ENCODE assay signal across 10 mouse cellular contexts in genomic region chr17:26381613-26382012, GRCm38 (mm10). TPM values are rescaled to one million over a fixed set of nuclear protein-coding genes. Genes with fewer than 3 reads are reported as not detected.
DNase-seq lines count a peak whose midpoint lies in the region; ATAC-seq and TF ChIP-seq lines count a peak whose summit lies in the region.
"Had no signal": no experiment of that assay in that cellular context is flagged by ENCODE, and none has a peak within 500 bp of the region (broad histone marks: within the 10 kb centered on the region; RNA-seq: fewer than 3 reads in every experiment).

No protein-coding gene starts in this region.

- H3K36me3 ChIP-seq in lung, embryonic 14.5 days (ENCODE audit: insufficient read depth), result no peaks in the 10 kb centered on the region
- no peaks in the 10 kb centered on the region for H3K36me3 ChIP-seq in hindbrain, embryonic 15.5 days
- H3K36me3 ChIP-seq in stomach, embryonic 16.5 days (ENCODE audit: control insufficient read depth, insufficient read depth, low read length), result no peaks in the 10 kb centered on the region

- no peaks in the 10 kb centered on the region for H3K27me3 ChIP-seq in lung, embryonic 14.5 days (ENCODE audit: insufficient read depth, low read length)
- H3K27me3 ChIP-seq in hindbrain, embryonic 15.5 days, result no peaks in the 10 kb centered on the region
- H3K27me3 ChIP-seq in stomach, embryonic 16.5 days (ENCODE audit: control insufficient read depth, insufficient read depth, low read length), result no peaks in the 10 kb centered on the region

- TF ChIP-seq CTCF in lung, embryonic 14.5 days (IDR thresholded peaks at IDR 0.05; ENCODE audit: low read depth), result no peak

- H3K9ac ChIP-seq in lung, embryonic 14.5 days, result no peak overlapping the region
- H3K9ac ChIP-seq in hindbrain, embryonic 15.5 days, result no peak overlapping the region
- H3K9ac ChIP-seq in stomach, embryonic 16.5 days (ENCODE audit: low read length), result no peak overlapping the region

- peak; percentile 21; the same call in 1 of the 2 replicates for ATAC-seq in frontal cortex, adult (ENCODE audit: low TSS enrichment)
- ATAC-seq in lung, embryonic 14.5 days (ENCODE audit: insufficient read depth), result no peak
- ATAC-seq in hindbrain, embryonic 15.5 days (ENCODE audit: low FRiP score, low read depth), result peak; percentile 7
- ATAC-seq in stomach, embryonic 16.5 days (ENCODE audit: insufficient read depth, low FRiP score), result no peak; the same call in 1 of the 2 replicates

- H3K4me3 ChIP-seq in lung, embryonic 14.5 days (ENCODE audit: low read depth, low read length), result no peak overlapping the region
- H3K4me3 ChIP-seq in hindbrain, embryonic 15.5 days, result no peak overlapping the region
- H3K4me3 ChIP-seq in stomach, embryonic 16.5 days (replicated peaks; ENCODE audit: low read length), result no peak overlapping the region
- H3K4me3 ChIP-seq: myocyte had no signal

- H3K27ac ChIP-seq in lung, embryonic 14.5 days (ENCODE audit: low read depth), result 0 out of 2 replicates have a peak overlapping the region, but pooled peaks have one; percentile 30
- H3K27ac ChIP-seq in hindbrain, embryonic 15.5 days (replicated peaks), result peak overlapping the region; percentile 78
- H3K27ac ChIP-seq in stomach, embryonic 16.5 days (ENCODE audit: low read length), result peak overlapping the region; percentile 86

- H3K9me3 ChIP-seq in lung, embryonic 14.5 days (ENCODE audit: low read depth, low read length), result no peaks in the 10 kb centered on the region
- no peaks in the 10 kb centered on the region for H3K9me3 ChIP-seq in hindbrain, embryonic 15.5 days
- H3K9me3 ChIP-seq in stomach, embryonic 16.5 days (replicated peaks; ENCODE audit: control insufficient read depth, low read length), result no peaks in the 10 kb centered on the region

- H3K4me2 ChIP-seq in lung, embryonic 14.5 days, result no peak overlapping the region
- no peak overlapping the region for H3K4me2 ChIP-seq in hindbrain, embryonic 15.5 days
- H3K4me2 ChIP-seq in stomach, embryonic 16.5 days (ENCODE audit: low read depth, low read length), result no peak overlapping the region

- 37% methylated on average over 5 of the region's 5 CpGs for WGBS in lung, embryonic 14.5 days
- WGBS in hindbrain, embryonic 15.5 days, result 44% methylated on average over 5 of the region's 5 CpGs
- 46% methylated on average over 5 of the region's 5 CpGs for WGBS in stomach, embryonic 16.5 days

- H3K4me1 ChIP-seq in lung, embryonic 14.5 days (ENCODE audit: insufficient read depth), result peaks cover 22% of the 10 kb centered on the region
- peaks cover 25% of the 10 kb centered on the region for H3K4me1 ChIP-seq in hindbrain, embryonic 15.5 days (replicated peaks)
- H3K4me1 ChIP-seq in stomach, embryonic 16.5 days (ENCODE audit: control insufficient read depth, insufficient read depth, low read length), result peaks cover 23% of the 10 kb centered on the region

- DNase-seq in frontal cortex, postnatal 36 days (ENCODE audit: low spot score in 2 of 2), result no peak
- DNase-seq in lung, embryonic 14.5 days, result no peak
- DNase-seq in lung, postnatal 4 days, result no peak
- no peak for DNase-seq in testis, postnatal 14 days (ENCODE audit: low spot score)
- no peak for DNase-seq in layer of hippocampus, adult 8-10 months (ENCODE audit: low spot score in 2 of 2)
- DNase-seq: cerebellum, postnatal 14 days had no signal

RNA-seq across cellular contexts. Expression of gene Neurl1b, which starts 33.0 kb away (rescaled TPM):
- polyA plus RNA-seq in lung, embryonic 14.5 days (2014; fragmentation: Nextera tagmentation; extraction: Ambion mirVana), result 1.9 and 2.1 TPM in 2 replicates
- polyA plus RNA-seq in hindbrain, embryonic 15.5 days (2015; fragmentation: Nextera tagmentation; extraction: Ambion mirVana), result 1.6 and 1.9 TPM in 2 replicates
- polyA plus RNA-seq in stomach, embryonic 16.5 days (2015; fragmentation: Nextera tagmentation; extraction: Ambion mirVana), result 2.3 and 2.9 TPM in 2 replicates
- 10 to 100 TPM; 61.3 to 87.0 (median 69.3) TPM for total RNA-seq in layer of hippocampus, adult 8-10 months (2022)

Comparison
In these comparisons a context has a peak if more than half of its experiments do, and no peak if none do; other contexts are left out.
1. ATAC-seq: peak in frontal cortex, adult (single experiment) and hindbrain, embryonic 15.5 days (single experiment); none in lung, embryonic 14.5 days (single experiment) and stomach, embryonic 16.5 days (single experiment).
2. H3K27ac ChIP-seq: peak in every context shown above with its lines; median percentile 86 in stomach, embryonic 16.5 days; 78 in hindbrain, embryonic 15.5 days; 30 in lung, embryonic 14.5 days.